Mouse (Mus musculus): ENCODE data around the gene Fam221b. TPM values are rescaled to one million over a fixed set of nuclear protein-coding genes. Genes with fewer than 3 reads are reported as not detected.

The Fam221b gene
- total RNA-seq (2021) = under 1 TPM in 1 of 2 experiments, not detected in 1; 0.13 TPM
- long read RNA-seq, experiment 1 = 0 reads
- long read RNA-seq, experiment 2 = 0 reads

- DNase-seq = peak; percentile 90
Observed at GRCm38 (mm10) chr4:43668782-43669427, at the start of gene Fam221b, which contains the start of gene Tmem8b. Gene Fam221b, minus strand, starts transcription at chr4:43669145. Gene Tmem8b, plus strand, starts transcription at chr4:43668971.

DNA sequence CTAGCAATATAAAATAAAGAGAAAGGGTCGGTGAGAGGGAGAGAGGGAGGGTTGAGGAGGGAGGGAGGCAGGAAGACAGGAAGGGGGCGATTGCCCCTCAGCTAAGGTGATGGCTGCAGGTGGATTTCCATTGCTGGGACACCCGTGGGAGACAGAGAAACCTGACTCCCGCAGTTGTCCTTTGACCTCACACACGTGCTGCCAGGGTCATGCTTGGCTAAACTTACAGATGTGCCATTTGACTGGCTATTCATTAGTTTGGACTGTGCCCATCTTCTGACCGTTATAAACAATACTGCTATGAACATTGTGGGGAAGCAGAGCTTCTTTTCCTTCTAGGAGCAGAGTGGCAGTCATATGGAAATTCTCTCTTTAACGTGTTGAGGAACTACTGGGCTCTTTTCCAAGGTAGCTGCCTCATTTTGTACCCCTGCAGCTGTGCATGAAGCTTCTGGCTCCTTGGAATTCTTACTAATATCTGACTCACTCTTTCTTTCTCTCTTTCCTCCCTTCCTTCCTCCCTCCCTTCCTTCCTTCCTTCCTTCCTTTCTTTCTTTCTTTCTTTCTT is 44.8 kb upstream of the Fam221b start:
- no peak for DNase-seq

- peak; percentile 51 for DNase-seq
Observed at GRCm38 (mm10) chr4:43711821-43712220, 42.9 kb upstream of the Fam221b start.

DNA sequence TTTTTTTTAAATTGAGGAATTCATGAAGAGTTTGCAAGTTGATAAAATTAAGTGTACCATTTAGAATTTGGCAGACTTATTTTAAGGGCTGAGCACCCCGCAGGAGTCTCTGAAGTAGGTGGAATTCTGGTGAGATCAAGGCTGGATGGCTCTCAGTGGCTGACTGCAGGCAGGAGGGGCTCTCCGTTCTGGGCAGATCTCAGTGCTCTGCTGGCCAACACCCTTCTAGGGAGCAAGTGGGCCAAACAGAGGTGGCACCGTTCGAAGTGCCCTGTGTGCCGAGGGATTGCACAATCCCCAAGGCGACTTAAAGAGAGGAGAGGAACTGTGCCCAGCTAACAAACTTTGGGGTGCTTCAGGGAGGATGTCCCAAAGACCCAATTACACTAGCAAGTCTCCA is 40.9 kb upstream of the Fam221b start, which contains the start of gene Olfr71:
Olfr71 (minus strand) TSS at position 387 of the 400 bp plus-strand sequence.
- DNase-seq = no peak

DNA sequence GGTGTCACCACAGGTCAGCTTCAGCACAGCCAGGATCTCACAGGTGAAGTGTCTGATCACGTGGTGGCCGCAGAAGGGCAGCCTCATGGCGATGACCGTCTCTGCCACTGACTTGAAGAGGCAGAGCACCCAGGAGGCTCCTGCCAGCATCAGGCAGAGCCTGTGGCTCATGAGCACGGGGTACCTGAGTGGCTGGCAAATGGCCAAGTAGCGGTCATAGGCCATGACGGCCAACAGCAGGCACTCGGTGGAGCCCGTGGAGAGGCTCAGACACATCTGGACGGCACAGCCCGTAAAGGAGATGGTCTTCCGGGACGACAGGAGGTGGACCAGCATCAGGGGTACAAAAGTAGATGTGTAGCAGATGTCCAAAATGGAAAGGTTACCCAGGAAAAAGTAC is 37.0 kb upstream of the Fam221b start:
- no peak for DNase-seq

- no peak for DNase-seq
Observed at GRCm38 (mm10) chr4:43703851-43704250, 34.9 kb upstream of the Fam221b start.

DNA sequence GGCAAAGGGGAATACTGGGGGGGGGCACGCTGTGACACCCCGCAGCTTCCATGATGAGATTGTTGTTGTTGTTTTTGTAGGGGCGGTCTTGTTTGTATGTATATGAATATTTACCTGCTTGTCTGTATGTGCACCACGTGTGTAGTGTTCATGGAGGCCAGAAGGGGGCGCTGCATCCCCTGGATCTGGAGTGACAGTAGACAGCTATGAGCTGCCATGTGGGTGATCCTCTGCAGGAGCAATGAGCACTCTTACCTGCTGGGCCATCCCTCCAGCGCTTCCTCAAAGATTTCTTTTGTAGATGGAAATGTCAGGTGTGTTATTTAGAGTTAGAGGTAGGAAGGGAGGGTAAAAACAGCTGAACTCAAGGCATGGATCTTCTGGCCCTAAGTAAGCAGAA is 34.5 kb upstream of the Fam221b start:
- no peak for DNase-seq

- DNase-seq = no peak
Observed at GRCm38 (mm10) chr4:43700707-43701106, 31.8 kb upstream of the Fam221b start, which contains the start of gene Olfr70. Gene Olfr70, minus strand, starts transcription at chr4:43700807.

DNA sequence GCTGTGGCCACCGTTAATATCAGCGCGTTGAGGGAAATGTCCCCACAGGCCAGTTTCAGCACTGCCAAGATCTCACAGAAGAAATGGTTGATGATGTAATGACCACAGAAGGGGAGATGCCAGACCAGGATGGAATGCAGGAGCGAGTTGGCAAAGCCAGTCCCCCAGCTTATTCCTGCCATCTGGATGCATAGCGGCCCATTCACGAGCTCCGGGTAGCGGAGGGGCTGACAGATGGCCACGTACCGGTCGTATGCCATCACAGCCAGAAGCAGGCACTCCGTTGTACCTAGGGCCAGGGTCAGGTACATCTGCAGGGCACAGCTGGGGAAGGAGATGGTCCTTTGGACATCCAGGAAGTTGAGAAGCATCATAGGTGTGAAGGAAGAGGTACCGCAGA is 27.6 kb upstream of the Fam221b start:
- no peak for DNase-seq

DNA sequence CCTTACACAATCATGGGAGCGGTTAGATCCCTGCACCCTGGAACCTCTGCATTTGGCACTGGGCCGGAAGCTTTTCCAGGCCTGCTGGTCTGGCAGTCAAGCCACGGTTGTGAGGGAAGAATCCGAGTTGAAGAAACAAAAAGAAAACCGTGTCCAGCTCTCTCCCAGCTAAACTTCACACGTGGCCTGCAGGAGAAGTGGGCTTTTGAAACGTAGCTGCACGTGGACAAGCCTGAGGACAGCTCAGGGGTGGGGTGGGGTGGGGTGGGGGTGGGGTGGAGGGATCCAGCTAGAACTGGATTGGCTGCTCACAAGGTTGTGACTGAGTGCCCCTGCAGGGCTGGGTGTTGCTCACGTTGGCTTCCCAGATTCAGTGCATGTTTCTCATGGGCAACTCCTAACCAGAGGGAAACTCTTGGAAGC is 26.3 kb upstream of the Fam221b start:
- peak; percentile 67 for DNase-seq

- no peak for DNase-seq
Observed at GRCm38 (mm10) chr4:43694439-43695248, 25.7 kb upstream of the Fam221b start.

DNA sequence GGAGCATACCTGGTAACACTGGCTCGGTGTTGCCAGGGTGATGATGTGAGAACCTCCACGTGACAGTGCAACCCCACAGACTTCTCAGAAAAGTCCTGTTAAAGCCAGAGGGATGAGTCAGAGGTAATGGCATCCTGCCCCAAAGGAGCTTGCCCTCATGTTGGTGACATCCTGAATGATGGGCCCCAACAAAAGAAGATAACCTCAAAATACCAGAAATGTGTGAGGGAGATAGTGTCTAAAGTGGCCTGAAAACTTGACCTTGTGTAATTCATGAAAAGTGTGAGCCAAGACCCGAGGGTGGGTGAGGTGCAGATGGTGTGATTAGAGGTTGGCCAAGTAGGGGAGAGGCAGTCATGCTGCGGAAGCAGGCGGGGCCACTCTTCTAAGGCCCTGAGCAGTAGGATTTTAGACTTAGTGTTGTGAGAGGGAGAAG is 24.9 kb upstream of the Fam221b start:
- peak; percentile 35 for DNase-seq

- no peak for DNase-seq
Observed at GRCm38 (mm10) chr4:43691026-43691425, 22.1 kb upstream of the Fam221b start.

GRCm38 (mm10) chr4:43690021-43690420 is 21.1 kb upstream of the Fam221b start:
- no peak for DNase-seq

GRCm38 (mm10) chr4:43679416-43680043 is 10.6 kb upstream of the Fam221b start:
- DNase-seq = peak; percentile 78

DNA sequence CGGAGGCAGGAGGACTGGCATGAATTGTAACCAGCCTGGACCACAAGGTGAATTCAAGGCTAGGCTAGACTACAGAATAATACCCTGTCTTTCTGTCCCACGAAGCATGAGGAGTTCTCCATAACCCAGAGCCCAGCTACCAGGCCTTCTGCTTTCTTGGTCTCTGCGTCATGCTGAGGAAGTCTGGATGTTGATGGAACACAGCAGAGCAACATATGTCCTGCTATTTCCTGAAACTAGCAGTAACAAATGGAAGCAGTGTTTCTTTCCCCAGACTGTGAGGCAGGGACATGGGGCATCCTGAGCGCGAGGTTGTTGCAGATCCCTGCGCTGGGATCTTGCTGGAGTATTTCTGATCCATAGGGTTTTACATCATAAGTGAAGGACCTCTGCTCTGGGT is 9.6 kb upstream of the Fam221b start:
- DNase-seq = no peak

DNA sequence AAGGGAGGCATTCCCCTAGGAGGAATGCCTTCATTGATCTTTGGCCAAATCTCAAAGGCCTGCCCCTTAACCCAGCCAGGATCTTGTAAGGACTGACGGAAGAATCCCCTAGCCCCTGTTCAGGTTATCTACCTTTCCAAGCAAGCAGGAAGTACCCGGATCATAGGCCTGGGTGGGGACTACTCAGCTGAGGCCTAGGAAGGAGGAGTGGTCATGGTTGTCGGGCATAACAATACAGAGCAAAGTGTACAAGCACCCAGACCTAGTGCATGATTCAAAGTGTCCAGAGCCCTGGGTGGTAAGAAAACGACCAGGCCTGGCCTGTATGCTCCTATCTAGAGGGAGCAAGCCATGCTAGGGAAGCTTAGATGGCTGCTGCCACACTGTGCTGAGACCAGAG is 6.7 kb upstream of the Fam221b start:
- DNase-seq = no peak

- no peak for DNase-seq
Observed at GRCm38 (mm10) chr4:43674974-43675373, 6.0 kb upstream of the Fam221b start.

DNA sequence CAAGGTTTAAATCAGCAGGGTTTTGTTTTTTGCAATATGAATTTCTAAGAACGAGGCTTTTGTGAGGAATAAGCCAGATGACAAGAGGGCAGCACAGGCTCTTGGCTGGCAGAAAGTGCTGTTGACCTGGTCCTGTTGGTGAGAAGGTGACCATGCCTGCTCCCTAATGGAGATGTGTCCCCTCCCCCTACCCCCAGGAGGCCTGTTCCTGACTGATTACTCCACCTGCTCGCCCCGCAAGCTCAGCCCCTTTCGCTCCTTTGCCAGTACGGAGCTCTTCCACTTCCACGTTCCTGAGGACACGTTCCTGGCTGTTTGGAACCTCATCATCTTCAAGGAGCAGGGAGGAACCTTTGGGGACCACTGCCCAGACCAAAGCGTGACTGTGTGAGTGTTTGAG is 4.8 kb upstream of the Fam221b start:
- no peak for DNase-seq

- DNase-seq = peak; percentile 62
Observed at GRCm38 (mm10) chr4:43672070-43672469, 3.1 kb upstream of the Fam221b start.

DNA sequence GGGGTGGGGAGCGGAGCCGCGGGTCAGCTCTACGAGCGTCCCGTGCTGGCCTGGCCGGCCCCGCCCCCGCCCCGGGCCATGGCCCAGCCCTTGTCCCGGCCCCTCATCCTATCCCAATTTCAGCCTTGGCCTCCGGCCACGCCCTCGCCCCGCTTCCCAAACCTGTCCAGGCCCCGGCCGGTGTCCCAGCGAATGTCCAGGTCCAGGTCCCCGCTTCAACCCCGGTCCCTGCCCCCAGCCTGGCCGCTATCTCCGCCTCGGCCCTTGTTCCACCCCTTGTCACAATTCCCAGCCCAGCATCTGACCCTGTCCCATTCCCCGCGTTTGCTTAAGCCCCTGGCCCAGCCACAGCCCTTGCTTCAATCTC is 466 bp upstream of the Fam221b start:
- DNase-seq = no peak

DNA sequence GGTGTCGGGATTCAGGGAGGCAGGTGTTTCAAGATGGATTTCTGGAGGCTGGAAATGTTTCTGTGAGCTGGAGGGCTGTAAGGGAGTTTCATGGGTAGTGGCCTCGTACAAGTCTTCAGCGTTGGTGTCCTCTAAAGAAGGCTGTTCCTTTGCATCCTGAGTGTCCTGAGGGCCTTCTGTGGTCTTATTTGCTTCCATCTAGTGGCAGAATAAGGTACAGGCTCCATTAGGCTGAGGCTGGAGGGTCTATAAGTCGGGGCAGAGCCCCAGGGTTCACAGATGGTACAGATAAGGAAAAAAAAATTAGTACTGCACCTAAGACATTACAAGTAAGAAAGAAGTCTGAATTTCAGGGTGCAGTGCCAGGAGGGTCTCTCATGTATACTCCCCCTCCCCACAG is 2.5 kb downstream of the Fam221b start:
- DNase-seq = no peak

DNA sequence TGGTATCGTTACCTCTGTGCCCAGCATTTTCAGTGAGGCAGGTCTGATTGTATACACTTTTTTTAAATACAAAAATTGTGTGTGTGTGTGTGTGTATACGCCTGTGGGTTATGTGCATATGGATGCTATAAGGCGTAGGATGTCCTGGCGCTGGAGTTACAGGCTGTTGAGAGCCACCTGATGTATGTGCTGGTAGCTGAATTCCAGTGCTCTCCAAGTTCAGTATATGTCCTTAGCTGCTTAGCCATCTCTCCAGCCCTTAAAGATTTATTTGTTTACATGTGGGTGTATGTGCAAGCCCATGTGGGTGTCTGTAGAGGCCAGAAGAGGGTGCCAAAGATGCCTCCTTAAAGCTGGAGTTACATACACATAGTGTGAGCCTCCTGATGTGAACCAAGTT is 11.8 kb downstream of the Fam221b start:
- DNase-seq = no peak

All from gastrocnemius, postnatal 25 days (tissue).